Mouse (Mus musculus) forebrain, postnatal 0 days (tissue): ENCODE measurements around the gene Ssxb3. TPM values are rescaled to one million over a fixed set of nuclear protein-coding genes. Genes with fewer than 3 reads are reported as not detected.
"Not testable (repeated sequence)": the region's sequence is repeated elsewhere in the genome, so short reads cannot be mapped to it uniquely, and the experiment has no call there.

Experiments
- ATAC-seq: fragments of 200-750 bp; cut with Nextera tagmentation; 2 replicates; pipeline ENCODE4 v1.8.0; 2017; ENCODE audit warnings: mild to moderate bottlenecking, moderate library complexity
- DNase-seq: peaks from one replicate; pipeline ENCODE4 v3.0.0-alpha.2; 2015
- H3K27ac ChIP-seq: fragments of 300-500 bp; sonication (generic); 2 replicates; pipeline ENCODE4 v1.5.1; 2014; ENCODE audit warnings: low read depth, mild to moderate bottlenecking, antibody characterized with exemption, low read length, moderate library complexity, mixed read lengths
- H3K27me3 ChIP-seq: fragments of 300-500 bp; sonication (generic); 2 replicates; pipeline ENCODE4 v1.6.1; 2014; ENCODE audit warnings: mild to moderate bottlenecking, low read length, mixed read lengths; ENCODE audit not compliant: insufficient read depth
- H3K36me3 ChIP-seq: fragments of 300-500 bp; sonication (generic); 2 replicates; pipeline ENCODE4 v1.6.1; 2014; ENCODE audit warnings: mild to moderate bottlenecking, moderate library complexity; ENCODE audit not compliant: insufficient read depth
- H3K4me1 ChIP-seq: fragments of 300-500 bp; sonication (generic); 2 replicates; pipeline ENCODE4 v1.6.1; 2014; ENCODE audit warnings: antibody characterized with exemption; ENCODE audit not compliant: insufficient read depth
- H3K4me2 ChIP-seq: fragments of 300-500 bp; sonication (generic); 2 replicates; pipeline ENCODE4 v1.6.1; 2014; ENCODE audit warnings: low read depth, mild to moderate bottlenecking, moderate library complexity
- H3K4me3 ChIP-seq: fragments of 300-500 bp; sonication (generic); 2 replicates; pipeline ENCODE4 v1.5.1; 2014; ENCODE audit warnings: low read depth, low read length, mixed read lengths
- H3K9ac ChIP-seq: fragments of 300-500 bp; sonication (generic); 2 replicates; pipeline ENCODE4 v1.6.1; 2014; ENCODE audit warnings: mild to moderate bottlenecking
- H3K9me3 ChIP-seq: fragments of 300-500 bp; sonication (generic); 2 replicates; pipeline ENCODE4 v1.6.1; 2016; ENCODE audit warnings: low read length
- WGBS: fragments of 180-500 bp; shearing (Covaris S2); extraction: QIAGEN DNeasy Blood & Tissue Kit; methylation state at CpG from one replicate; pipeline ENCODE4 v1.1.7; 2014; 5-methylcytosine and 5-hydroxymethylcytosine counted together
- polyA plus RNA-seq: library from polyadenylated mRNA; unstranded; fragments of >200 nt; fragmentation: Nextera tagmentation; extraction: Ambion mirVana; gene quantifications from 2 replicates; pipeline ENCODE4 v1.2.1, GENCODE M21; 2015
- total RNA-seq: library from RNA; depleted of rRNA; stranded (reverse); fragments of >200 nt; gene quantifications from 2 replicates; pipeline ENCODE4 v1.2.3, GENCODE M21; 2014; rRNA removed

The Ssxb3 gene
- total RNA-seq (not detected in 2 replicates), polyA plus RNA-seq (not detected in 2 replicates)

- H3K27ac ChIP-seq, H3K9ac ChIP-seq, DNase-seq, ATAC-seq, H3K36me3 ChIP-seq, H3K4me3 ChIP-seq, H3K9me3 ChIP-seq, H3K27me3 ChIP-seq, H3K4me1 ChIP-seq, H3K4me2 ChIP-seq: not testable (repeated sequence)
- WGBS = 41% methylated on average over 1 of the region's 1 CpGs
Measured at GRCm38 (mm10) chrX:8591716-8592115, at the start of gene Ssxb3. Gene Ssxb3 (minus strand): TSS chrX:8591816.

DNA sequence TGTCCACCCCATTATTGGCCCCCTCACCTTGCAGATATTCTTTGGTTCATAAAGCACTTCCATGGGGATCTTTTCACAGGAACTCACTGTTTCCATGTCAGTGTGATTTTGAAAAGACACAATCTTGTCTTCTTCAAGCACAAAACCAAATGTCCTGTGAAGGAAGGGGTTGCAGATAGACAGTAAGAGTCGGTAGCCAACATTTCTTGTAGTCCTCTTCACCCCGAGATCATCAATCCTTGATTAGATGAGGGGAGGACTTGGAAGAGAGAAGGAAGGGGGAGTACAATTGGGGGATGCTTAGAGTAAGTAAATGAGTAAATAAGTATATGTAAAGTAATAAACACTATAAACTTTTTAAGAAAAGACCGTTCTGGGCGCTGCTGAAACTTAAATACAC lies 43.5 kb downstream of the Ssxb3 start, which contains the start of gene Ssxb6:
TSS of gene Ssxb6 (minus strand) at position 101 of the 400 bp plus-strand sequence.
- H3K9me3 ChIP-seq, H3K27me3 ChIP-seq, H3K4me3 ChIP-seq, ATAC-seq, H3K9ac ChIP-seq, H3K36me3 ChIP-seq, H3K4me1 ChIP-seq, DNase-seq, H3K4me2 ChIP-seq, H3K27ac ChIP-seq: not testable (repeated sequence)
- 78% methylated on average over 4 of the region's 4 CpGs for WGBS

Other genes starting within 250 kb of the Ssxb3 start
- not detected in 2 replicates for gene Ssxb9, start 224.8 kb downstream of the Ssxb3 start, total RNA-seq
- gene Ssxb9, start 224.8 kb downstream of the Ssxb3 start, polyA plus RNA-seq = not detected in 2 replicates
- gene Ssxb1, start 178.5 kb downstream of the Ssxb3 start, total RNA-seq = not detected in 2 replicates
- gene Ssxb1, start 178.5 kb downstream of the Ssxb3 start, polyA plus RNA-seq = not detected in 2 replicates
- not detected in 2 replicates for gene Ssxb2, start 130.1 kb downstream of the Ssxb3 start, total RNA-seq
- gene Ssxb2, start 130.1 kb downstream of the Ssxb3 start, polyA plus RNA-seq = not detected in 2 replicates
- not detected in 2 replicates for gene Gm14459, start 66.9 kb downstream of the Ssxb3 start, total RNA-seq
- gene Gm14459, start 66.9 kb downstream of the Ssxb3 start, polyA plus RNA-seq = not detected in 2 replicates
- not detected in 2 replicates for gene Ssxb6, start 43.6 kb downstream of the Ssxb3 start, total RNA-seq
- not detected in 2 replicates for gene Ssxb6, start 43.6 kb downstream of the Ssxb3 start, polyA plus RNA-seq
- not detected in 2 replicates for gene Ssxb8, start 99.0 kb upstream of the Ssxb3 start, total RNA-seq
- gene Ssxb8, start 99.0 kb upstream of the Ssxb3 start, polyA plus RNA-seq = not detected in 2 replicates
- gene Ssx9, start 156.6 kb upstream of the Ssxb3 start, total RNA-seq = not detected in 2 replicates
- gene Ssx9, start 156.6 kb upstream of the Ssxb3 start, polyA plus RNA-seq = not detected in 2 replicates
- 0.38 TPM in 1 of 2 replicates, not detected in the other for gene Ssxb5, start 211.9 kb upstream of the Ssxb3 start, total RNA-seq
- gene Ssxb5, start 211.9 kb upstream of the Ssxb3 start, polyA plus RNA-seq = not detected in 2 replicates